Mouse (Mus musculus) intestine, embryonic 15.5 days (tissue): ENCODE measurements at regions not wholly inside any gene's neighbourhood (a gene's known extent, or its start where the extent isn't known, plus 50 kb on each side); places are given as distances from the start of the nearest gene placed in this dataset.

Experiments
- ATAC-seq: fragments of 200-750 bp; cut with Nextera tagmentation; 2 replicates; pipeline ENCODE4 v1.8.0; 2017; ENCODE audit warnings: moderate TSS enrichment, moderate library complexity
- H3K27ac ChIP-seq: fragments of 300-500 bp; sonication (generic); 2 replicates; pipeline ENCODE4 v1.5.1; 2015; ENCODE audit warnings: mild to moderate bottlenecking, inconsistent platforms
- H3K27me3 ChIP-seq: fragments of 300-500 bp; sonication (generic); replicated peaks from 2 replicates; pipeline ENCODE4 v1.6.1; 2015; ENCODE audit warnings: inconsistent platforms
- H3K36me3 ChIP-seq: fragments of 300-500 bp; sonication (generic); 2 replicates; pipeline ENCODE4 v1.6.1; 2015; ENCODE audit warnings: inconsistent platforms
- H3K4me1 ChIP-seq: fragments of 300-500 bp; sonication (generic); replicated peaks from 2 replicates; pipeline ENCODE4 v1.6.1; 2015; ENCODE audit warnings: inconsistent platforms
- H3K4me2 ChIP-seq: fragments of 300-500 bp; sonication (generic); replicated peaks from 2 replicates; pipeline ENCODE4 v1.6.1; 2015; ENCODE audit warnings: mild to moderate bottlenecking, inconsistent platforms
- H3K4me3 ChIP-seq: fragments of 300-500 bp; sonication (generic); replicated peaks from 2 replicates; pipeline ENCODE4 v1.5.1; 2015; ENCODE audit warnings: inconsistent platforms
- H3K9ac ChIP-seq: fragments of 300-500 bp; sonication (generic); 2 replicates; pipeline ENCODE4 v1.6.1; 2015; ENCODE audit warnings: inconsistent platforms
- H3K9me3 ChIP-seq: fragments of 300-500 bp; sonication (generic); 2 replicates; pipeline ENCODE4 v1.6.1; 2016; ENCODE audit warnings: inconsistent platforms
- WGBS: fragments of 180-500 bp; shearing (Covaris S2); methylation state at CpG from one replicate; pipeline ENCODE4 v1.1.7; 2015; 5-methylcytosine and 5-hydroxymethylcytosine counted together

DNA sequence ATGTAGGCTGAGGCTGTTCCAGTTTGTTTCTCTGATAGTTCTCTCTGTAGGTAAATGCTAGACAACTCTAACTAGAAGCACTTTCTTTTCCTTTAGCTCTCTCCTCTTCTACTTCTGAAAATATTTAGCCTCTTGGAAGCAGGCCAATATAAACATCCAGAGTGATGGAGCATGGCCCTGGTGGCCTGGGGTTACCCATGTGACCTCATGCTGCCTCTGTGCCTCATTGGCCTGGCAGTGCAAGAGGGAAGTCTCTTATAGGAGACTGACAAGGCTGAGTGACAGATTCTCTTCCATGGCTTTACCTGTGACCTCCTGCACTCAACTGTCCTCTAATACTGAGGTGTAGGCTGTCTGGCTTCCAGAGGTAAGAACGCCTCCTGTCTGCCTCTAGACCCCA lies 71.2 kb upstream of the Adamts9 start:
- H3K9ac ChIP-seq: no peak overlapping the region
- H3K27ac ChIP-seq: no peak overlapping the region
- ATAC-seq: no peak; the same call in 1 of the 2 replicates
- no peak overlapping the region for H3K4me3 ChIP-seq
- no peaks in the 10 kb centered on the region for H3K4me1 ChIP-seq
- 65% methylated on average over 1 of the region's 1 CpGs for WGBS
- no peaks in the 10 kb centered on the region for H3K36me3 ChIP-seq
- no peaks in the 10 kb centered on the region for H3K27me3 ChIP-seq
- no peaks in the 10 kb centered on the region for H3K9me3 ChIP-seq
- H3K4me2 ChIP-seq: no peak overlapping the region

DNA sequence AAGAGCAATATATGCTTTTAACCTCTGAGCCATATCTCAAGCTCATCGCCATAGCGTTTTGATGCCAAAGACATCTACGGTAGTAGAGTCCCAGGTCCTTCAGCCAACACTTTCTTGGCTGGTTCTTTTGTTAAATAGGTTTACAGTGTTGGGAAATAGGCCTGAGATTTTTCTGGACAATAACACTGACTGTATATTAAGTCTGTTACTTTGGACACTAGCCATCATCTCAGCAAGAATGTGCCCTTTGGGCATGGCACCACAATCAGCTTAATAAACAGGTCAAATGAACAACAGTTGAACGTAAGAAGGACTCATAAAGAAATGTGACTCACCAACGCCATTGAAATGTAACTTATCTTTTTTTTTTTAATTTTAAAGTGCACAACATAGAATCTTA lies 68.6 kb upstream of the Adamts9 start:
- H3K27ac ChIP-seq: no peak overlapping the region
- H3K4me3 ChIP-seq: no peak overlapping the region
- no peaks in the 10 kb centered on the region for H3K27me3 ChIP-seq
- H3K4me2 ChIP-seq: no peak overlapping the region
- no peaks in the 10 kb centered on the region for H3K9me3 ChIP-seq
- no peaks in the 10 kb centered on the region for H3K4me1 ChIP-seq
- H3K36me3 ChIP-seq: no peaks in the 10 kb centered on the region
- 81% methylated on average over 5 of the region's 5 CpGs for WGBS
- H3K9ac ChIP-seq: no peak overlapping the region
- ATAC-seq: no peak

DNA sequence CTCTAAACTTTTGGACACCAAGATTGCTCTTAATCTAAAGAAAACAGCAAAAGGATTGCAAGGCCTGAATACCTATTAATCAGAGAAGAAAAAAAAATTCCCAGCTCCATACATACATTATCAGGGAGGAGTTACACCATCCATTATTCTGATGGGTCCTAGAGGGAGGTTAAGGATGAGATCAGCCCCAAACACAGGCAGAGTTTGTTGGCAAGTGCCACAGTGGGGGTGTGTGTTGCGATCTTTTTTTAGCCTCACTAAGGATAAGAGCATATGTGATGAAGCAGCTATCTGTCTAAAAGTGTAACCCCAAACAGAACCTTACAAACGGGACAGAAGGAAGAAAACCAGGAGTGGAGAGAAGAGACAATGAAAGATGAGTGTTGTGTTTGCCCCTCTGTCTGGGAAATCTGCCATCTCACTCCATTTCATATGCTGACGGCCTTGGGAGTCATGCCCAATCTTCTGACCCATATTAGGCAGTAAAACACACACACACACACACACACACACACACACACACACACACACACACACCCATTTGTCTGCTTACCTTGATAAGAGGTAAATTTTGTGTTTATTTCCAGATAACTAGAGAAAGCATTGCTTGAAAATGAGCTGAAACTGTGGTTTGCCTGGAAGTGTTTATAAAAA lies 61.4 kb upstream of the Adamts9 start:
- no peak overlapping the region for H3K9ac ChIP-seq
- no peaks in the 10 kb centered on the region for H3K36me3 ChIP-seq
- WGBS: 40% methylated on average over 3 of the region's 3 CpGs
- no peaks in the 10 kb centered on the region for H3K4me1 ChIP-seq
- 0 out of 2 replicates have a peak overlapping the region, but pooled peaks have one; percentile 3 for H3K27ac ChIP-seq
- no peaks in the 10 kb centered on the region for H3K9me3 ChIP-seq
- no peak overlapping the region for H3K4me2 ChIP-seq
- no peak overlapping the region for H3K4me3 ChIP-seq
- H3K27me3 ChIP-seq: no peaks in the 10 kb centered on the region
- peak; percentile 62; the same call in 1 of the 2 replicates for ATAC-seq

DNA sequence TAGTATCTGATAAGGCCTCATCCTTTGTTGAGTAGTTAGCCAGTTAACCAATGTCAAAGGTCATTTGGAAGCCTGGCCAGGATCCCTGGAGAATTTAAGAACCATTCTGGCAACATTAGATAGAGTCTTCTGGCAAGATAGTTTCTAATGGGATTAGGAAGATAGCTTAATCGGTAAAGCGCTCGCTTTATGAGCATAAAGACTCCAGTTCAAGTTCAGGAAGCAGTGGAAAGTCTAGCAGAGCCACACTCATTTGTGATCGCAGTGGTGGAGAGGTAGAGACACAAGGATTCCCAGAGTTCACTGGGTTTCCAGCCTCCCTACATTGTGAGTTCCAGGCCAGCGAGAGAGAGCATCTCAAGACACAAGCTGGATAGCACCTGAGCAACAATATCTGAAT lies 60.5 kb upstream of the Adamts9 start:
- ATAC-seq: no peak
- Histone ChIP-seq H3K27ac (no peak overlapping the region), H3K9ac (no peak overlapping the region), H3K4me2 (no peak overlapping the region), H3K4me1 (no peaks in the 10 kb centered on the region), H3K36me3 (no peaks in the 10 kb centered on the region), H3K27me3 (no peaks in the 10 kb centered on the region), H3K9me3 (no peaks in the 10 kb centered on the region), H3K4me3 (no peak overlapping the region)
- 90% methylated on average over 5 of the region's 5 CpGs for WGBS

DNA sequence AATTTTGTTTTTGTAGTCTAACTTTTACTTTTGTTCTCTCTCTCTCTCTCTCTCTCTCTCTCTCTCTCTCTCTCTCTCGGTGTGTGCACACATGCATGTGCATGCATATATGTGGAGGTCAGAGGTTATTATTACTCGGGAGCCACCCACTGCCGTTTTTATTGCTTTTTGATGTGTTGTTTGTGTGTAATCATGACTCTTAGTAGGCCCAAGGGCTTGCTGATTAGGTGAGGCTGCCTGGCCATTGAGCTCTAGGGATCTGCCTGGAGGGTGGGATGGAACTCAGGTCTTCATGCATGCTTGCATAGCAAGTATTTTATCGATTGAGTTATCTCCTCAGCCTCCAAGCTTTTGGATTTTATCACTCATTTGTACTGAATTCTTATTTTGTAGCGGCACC lies 50.4 kb upstream of the Adamts9 start:
- H3K4me2 ChIP-seq: no peak overlapping the region
- H3K4me1 ChIP-seq: no peaks in the 10 kb centered on the region
- H3K27me3 ChIP-seq: no peaks in the 10 kb centered on the region
- H3K36me3 ChIP-seq: no peaks in the 10 kb centered on the region
- no peak overlapping the region for H3K4me3 ChIP-seq
- no peak overlapping the region for H3K27ac ChIP-seq
- WGBS: 85% methylated on average over 5 of the region's 5 CpGs
- ATAC-seq: no peak
- H3K9ac ChIP-seq: no peak overlapping the region
- H3K9me3 ChIP-seq: no peaks in the 10 kb centered on the region
